Mouse (Mus musculus) stomach, postnatal 0 days (tissue): ENCODE measurements at regions not wholly inside any gene's neighbourhood (a gene's known extent, or its start where the extent isn't known, plus 50 kb on each side); places are given as distances from the start of the nearest gene placed in this dataset.

ENCODE experiments used
- CTCF ChIP-seq: IDR thresholded peaks from 2 replicates; pipeline ENCODE4 v1.5.1; 2016; ENCODE audit warnings: antibody characterized with exemption, low read depth, mild to moderate bottlenecking, moderate library complexity
- EP300 ChIP-seq: optimal IDR thresholded peaks from 2 replicates; pipeline ENCODE3; 2016; ENCODE audit warnings: antibody characterized with exemption

GRCm38 (mm10) chr6:7306956-7307355, 247.7 kb upstream of the Tac1 start:
- TF ChIP-seq CTCF (no peak), EP300 (no peak)
